Mouse (Mus musculus): Measurements from ENCODE around the gene Slx4ip. TPM values are rescaled to one million over a fixed set of nuclear protein-coding genes. Genes with fewer than 3 reads are reported as not detected.

Gene Slx4ip
- polyA plus RNA-seq, 1 experiment from 2014 or later, result 7.8 TPM

GRCm38 (mm10) chr2:136979056-136979772, 88.2 kb downstream of the Slx4ip start:
- 80% methylated on average over 6 of the region's 6 CpGs for WGBS
- no peak for ATAC-seq (ENCODE audit: low FRiP score, low TSS enrichment)
- no peaks in the 10 kb centered on the region for H3K4me1 ChIP-seq (ENCODE audit: control insufficient read depth, insufficient read depth, low read length)
- H3K9ac ChIP-seq (ENCODE audit: low read depth, low read length), result no peak overlapping the region
- no peak overlapping the region for H3K27ac ChIP-seq (ENCODE audit: low read depth, low read length)
- no peaks in the 10 kb centered on the region for H3K9me3 ChIP-seq (ENCODE audit: control insufficient read depth, low read length)
- H3K4me2 ChIP-seq (replicated peaks; ENCODE audit: low read depth, low read length), result no peak overlapping the region
- no peaks in the 10 kb centered on the region for H3K36me3 ChIP-seq (ENCODE audit: control insufficient read depth, insufficient read depth, low read length)
- no peak overlapping the region for H3K4me3 ChIP-seq (ENCODE audit: low read length)
- no peaks in the 10 kb centered on the region for H3K27me3 ChIP-seq (ENCODE audit: control insufficient read depth, insufficient read depth, low read length)

- ATAC-seq (ENCODE audit: low FRiP score, low TSS enrichment), result no peak
- Histone ChIP-seq H3K4me3 (ENCODE audit: low read length) (no peak overlapping the region), H3K36me3 (ENCODE audit: control insufficient read depth, insufficient read depth, low read length) (no peaks in the 10 kb centered on the region), H3K27me3 (ENCODE audit: control insufficient read depth, insufficient read depth, low read length) (no peaks in the 10 kb centered on the region), H3K4me1 (ENCODE audit: control insufficient read depth, insufficient read depth, low read length) (peaks cover 4% of the 10 kb centered on the region; the same call in 1 of the 2 replicates), H3K27ac (ENCODE audit: low read depth, low read length) (no peak overlapping the region), H3K4me2 (replicated peaks; ENCODE audit: low read depth, low read length) (no peak overlapping the region), H3K9ac (ENCODE audit: low read depth, low read length) (no peak overlapping the region), H3K9me3 (ENCODE audit: control insufficient read depth, low read length) (no peaks in the 10 kb centered on the region)
- WGBS, result 69% methylated on average over 10 of the region's 10 CpGs
Measured at GRCm38 (mm10) chr2:136981062-136981879, 90.3 kb downstream of the Slx4ip start.

GRCm38 (mm10) chr2:136983959-136984358, 92.9 kb downstream of the Slx4ip start:
- Histone ChIP-seq H3K36me3 (ENCODE audit: control insufficient read depth, insufficient read depth, low read length) (no peaks in the 10 kb centered on the region), H3K27me3 (ENCODE audit: control insufficient read depth, insufficient read depth, low read length) (no peaks in the 10 kb centered on the region), H3K4me3 (ENCODE audit: low read length) (no peak overlapping the region), H3K4me2 (replicated peaks; ENCODE audit: low read depth, low read length) (no peak overlapping the region), H3K9me3 (ENCODE audit: control insufficient read depth, low read length) (no peaks in the 10 kb centered on the region), H3K9ac (ENCODE audit: low read depth, low read length) (no peak overlapping the region), H3K27ac (ENCODE audit: low read depth, low read length) (no peak overlapping the region), H3K4me1 (ENCODE audit: control insufficient read depth, insufficient read depth, low read length) (peaks cover 9% of the 10 kb centered on the region; the same call in 1 of the 2 replicates)
- ATAC-seq (ENCODE audit: low FRiP score, low TSS enrichment), result no peak
- 86% methylated on average over 2 of the region's 2 CpGs for WGBS

GRCm38 (mm10) chr2:136985998-136986730, 95.1 kb downstream of the Slx4ip start:
- H3K27ac ChIP-seq (ENCODE audit: low read depth, low read length), result no peak overlapping the region
- H3K4me3 ChIP-seq (ENCODE audit: low read length), result no peak overlapping the region
- ATAC-seq (ENCODE audit: low FRiP score, low TSS enrichment), result peak; percentile 57; the same call in 1 of the 2 replicates
- no peaks in the 10 kb centered on the region for H3K27me3 ChIP-seq (ENCODE audit: control insufficient read depth, insufficient read depth, low read length)
- peaks cover 9% of the 10 kb centered on the region; the same call in 1 of the 2 replicates for H3K4me1 ChIP-seq (ENCODE audit: control insufficient read depth, insufficient read depth, low read length)
- H3K36me3 ChIP-seq (ENCODE audit: control insufficient read depth, insufficient read depth, low read length), result no peaks in the 10 kb centered on the region
- no peak overlapping the region for H3K9ac ChIP-seq (ENCODE audit: low read depth, low read length)
- H3K4me2 ChIP-seq (replicated peaks; ENCODE audit: low read depth, low read length), result no peak overlapping the region
- 39% methylated on average over 6 of the region's 6 CpGs for WGBS
- H3K9me3 ChIP-seq (ENCODE audit: control insufficient read depth, low read length), result no peaks in the 10 kb centered on the region

GRCm38 (mm10) chr2:136993116-136993515, 102.1 kb downstream of the Slx4ip start:
- no peak overlapping the region for H3K4me2 ChIP-seq (replicated peaks; ENCODE audit: low read depth, low read length)
- WGBS, result 95% methylated on average over 3 of the region's 3 CpGs

GRCm38 (mm10) chr2:136997104-136997503, 106.1 kb downstream of the Slx4ip start:
- Histone ChIP-seq H3K27me3 (ENCODE audit: control insufficient read depth, insufficient read depth, low read length) (no peaks in the 10 kb centered on the region), H3K27ac (ENCODE audit: low read depth, low read length) (no peak overlapping the region), H3K4me3 (ENCODE audit: low read length) (no peak overlapping the region), H3K4me1 (ENCODE audit: control insufficient read depth, insufficient read depth, low read length) (no peaks in the 10 kb centered on the region), H3K9me3 (ENCODE audit: control insufficient read depth, low read length) (no peaks in the 10 kb centered on the region), H3K9ac (ENCODE audit: low read depth, low read length) (no peak overlapping the region), H3K36me3 (ENCODE audit: control insufficient read depth, insufficient read depth, low read length) (no peaks in the 10 kb centered on the region), H3K4me2 (replicated peaks; ENCODE audit: low read depth, low read length) (no peak overlapping the region)
- no peak for ATAC-seq (ENCODE audit: low FRiP score, low TSS enrichment)

More at GRCm38 (mm10) chr2:136993116-136993515, 102.1 kb downstream of the Slx4ip start:
- ATAC-seq (ENCODE audit: low FRiP score, low TSS enrichment), result no peak
- Histone ChIP-seq H3K9me3 (ENCODE audit: control insufficient read depth, low read length) (no peaks in the 10 kb centered on the region), H3K27me3 (ENCODE audit: control insufficient read depth, insufficient read depth, low read length) (no peaks in the 10 kb centered on the region), H3K36me3 (ENCODE audit: control insufficient read depth, insufficient read depth, low read length) (no peaks in the 10 kb centered on the region), H3K27ac (ENCODE audit: low read depth, low read length) (no peak overlapping the region), H3K4me1 (ENCODE audit: control insufficient read depth, insufficient read depth, low read length) (no peaks in the 10 kb centered on the region), H3K4me3 (ENCODE audit: low read length) (no peak overlapping the region), H3K9ac (ENCODE audit: low read depth, low read length) (no peak overlapping the region)

GRCm38 (mm10) chr2:137002031-137002430, 111.0 kb downstream of the Slx4ip start:
- Histone ChIP-seq H3K9ac (ENCODE audit: low read depth, low read length) (no peak overlapping the region), H3K27ac (ENCODE audit: low read depth, low read length) (no peak overlapping the region), H3K4me2 (replicated peaks; ENCODE audit: low read depth, low read length) (no peak overlapping the region), H3K4me1 (ENCODE audit: control insufficient read depth, insufficient read depth, low read length) (no peaks in the 10 kb centered on the region), H3K9me3 (ENCODE audit: control insufficient read depth, low read length) (no peaks in the 10 kb centered on the region), H3K27me3 (ENCODE audit: control insufficient read depth, insufficient read depth, low read length) (no peaks in the 10 kb centered on the region), H3K36me3 (ENCODE audit: control insufficient read depth, insufficient read depth, low read length) (no peaks in the 10 kb centered on the region), H3K4me3 (ENCODE audit: low read length) (no peak overlapping the region)
- no peak for ATAC-seq (ENCODE audit: low FRiP score, low TSS enrichment)
- 93% methylated on average over 1 of the region's 1 CpGs for WGBS

GRCm38 (mm10) chr2:137006656-137007055, 115.6 kb downstream of the Slx4ip start:
- Histone ChIP-seq H3K36me3 (ENCODE audit: control insufficient read depth, insufficient read depth, low read length) (no peaks in the 10 kb centered on the region), H3K27ac (ENCODE audit: low read depth, low read length) (no peak overlapping the region), H3K4me2 (replicated peaks; ENCODE audit: low read depth, low read length) (no peak overlapping the region), H3K4me3 (ENCODE audit: low read length) (no peak overlapping the region), H3K27me3 (ENCODE audit: control insufficient read depth, insufficient read depth, low read length) (no peaks in the 10 kb centered on the region), H3K9ac (ENCODE audit: low read depth, low read length) (no peak overlapping the region), H3K4me1 (ENCODE audit: control insufficient read depth, insufficient read depth, low read length) (no peaks in the 10 kb centered on the region), H3K9me3 (ENCODE audit: control insufficient read depth, low read length) (no peaks in the 10 kb centered on the region)
- 85% methylated on average over 1 of the region's 1 CpGs for WGBS
- ATAC-seq (ENCODE audit: low FRiP score, low TSS enrichment), result no peak

Measured in kidney, embryonic 14.5 days (tissue).